Mouse (Mus musculus): Measurements from ENCODE around the gene Rapgef1. TPM values are rescaled to one million over a fixed set of nuclear protein-coding genes. Genes with fewer than 3 reads are reported as not detected.

The Rapgef1 gene
- polyA plus RNA-seq, 1 experiment from 2014 or later, result 17.3 TPM

DNA sequence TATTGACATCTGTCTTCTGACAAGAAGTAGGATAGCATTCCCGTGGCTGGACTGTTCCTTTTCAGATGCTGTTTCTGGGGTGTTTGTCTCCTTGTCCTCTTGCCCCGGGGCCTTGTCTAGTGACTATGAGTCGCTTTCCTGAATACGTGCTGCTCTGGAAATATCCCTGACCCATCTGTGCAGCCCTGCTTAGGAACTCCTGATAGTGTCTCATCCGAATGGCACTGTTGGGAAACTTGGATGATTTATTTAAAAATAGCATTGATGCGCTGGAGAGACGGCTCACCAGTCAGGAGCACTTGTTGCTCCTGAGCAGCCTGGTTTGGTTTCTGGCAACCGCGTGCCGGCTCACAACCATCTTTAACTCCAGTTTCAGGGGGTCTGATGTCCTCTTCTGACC is 1.6 kb downstream of the Rapgef1 start:
- Histone ChIP-seq H3K4me2 (ENCODE audit: low read length) (peak overlapping the region; percentile 75), H3K4me1 (ENCODE audit: control insufficient read depth, insufficient read depth, low read length) (peaks cover 13% of the 10 kb centered on the region), H3K9me3 (replicated peaks; ENCODE audit: control insufficient read depth, low read length) (no peaks in the 10 kb centered on the region), H3K4me3 (ENCODE audit: low read depth, low read length) (peak overlapping the region; percentile 73), H3K27me3 (replicated peaks; ENCODE audit: control insufficient read depth, insufficient read depth, low read length) (no peaks in the 10 kb centered on the region), H3K9ac (ENCODE audit: low read length) (peak overlapping the region; percentile 91), H3K27ac (ENCODE audit: low read depth, low read length) (no peak overlapping the region), H3K36me3 (ENCODE audit: control insufficient read depth, insufficient read depth, low read length) (no peaks in the 10 kb centered on the region)
- ATAC-seq (no peak), DNase-seq (ENCODE audit: low spot score) (no peak)
- WGBS, result 83% methylated on average over 10 of the region's 10 CpGs

DNA sequence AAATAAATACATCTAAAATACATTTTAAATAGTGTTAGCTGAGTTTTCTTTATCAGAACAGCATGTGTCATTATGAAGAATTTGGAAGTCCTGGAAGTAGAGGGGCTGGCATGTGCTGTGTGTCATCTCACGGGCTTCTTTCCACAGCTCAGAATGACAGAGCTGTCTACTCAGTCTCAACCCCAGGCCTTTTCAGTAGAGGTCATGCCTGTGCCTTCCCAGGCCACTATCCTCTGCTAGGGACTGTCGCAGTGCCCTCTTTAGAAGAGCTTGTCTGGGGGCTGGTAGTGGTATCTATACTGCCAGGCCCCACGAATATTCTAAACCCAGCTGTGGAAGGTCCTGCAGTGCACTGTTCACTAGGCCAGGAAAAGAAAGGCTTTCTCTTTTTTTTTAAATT is 2.1 kb downstream of the Rapgef1 start:
- no peak for DNase-seq (ENCODE audit: low spot score)
- Histone ChIP-seq H3K36me3 (ENCODE audit: control insufficient read depth, insufficient read depth, low read length) (no peaks in the 10 kb centered on the region), H3K4me1 (ENCODE audit: control insufficient read depth, insufficient read depth, low read length) (peaks cover 13% of the 10 kb centered on the region), H3K9ac (ENCODE audit: low read length) (no peak overlapping the region), H3K4me2 (ENCODE audit: low read length) (peak overlapping the region; percentile 75; the same call in 1 of the 2 replicates), H3K9me3 (replicated peaks; ENCODE audit: control insufficient read depth, low read length) (no peaks in the 10 kb centered on the region), H3K27me3 (replicated peaks; ENCODE audit: control insufficient read depth, insufficient read depth, low read length) (no peaks in the 10 kb centered on the region), H3K4me3 (ENCODE audit: low read depth, low read length) (no peak overlapping the region), H3K27ac (ENCODE audit: low read depth, low read length) (no peak overlapping the region)
- 95% methylated on average over 3 of the region's 3 CpGs for WGBS
- no peak for ATAC-seq

DNA sequence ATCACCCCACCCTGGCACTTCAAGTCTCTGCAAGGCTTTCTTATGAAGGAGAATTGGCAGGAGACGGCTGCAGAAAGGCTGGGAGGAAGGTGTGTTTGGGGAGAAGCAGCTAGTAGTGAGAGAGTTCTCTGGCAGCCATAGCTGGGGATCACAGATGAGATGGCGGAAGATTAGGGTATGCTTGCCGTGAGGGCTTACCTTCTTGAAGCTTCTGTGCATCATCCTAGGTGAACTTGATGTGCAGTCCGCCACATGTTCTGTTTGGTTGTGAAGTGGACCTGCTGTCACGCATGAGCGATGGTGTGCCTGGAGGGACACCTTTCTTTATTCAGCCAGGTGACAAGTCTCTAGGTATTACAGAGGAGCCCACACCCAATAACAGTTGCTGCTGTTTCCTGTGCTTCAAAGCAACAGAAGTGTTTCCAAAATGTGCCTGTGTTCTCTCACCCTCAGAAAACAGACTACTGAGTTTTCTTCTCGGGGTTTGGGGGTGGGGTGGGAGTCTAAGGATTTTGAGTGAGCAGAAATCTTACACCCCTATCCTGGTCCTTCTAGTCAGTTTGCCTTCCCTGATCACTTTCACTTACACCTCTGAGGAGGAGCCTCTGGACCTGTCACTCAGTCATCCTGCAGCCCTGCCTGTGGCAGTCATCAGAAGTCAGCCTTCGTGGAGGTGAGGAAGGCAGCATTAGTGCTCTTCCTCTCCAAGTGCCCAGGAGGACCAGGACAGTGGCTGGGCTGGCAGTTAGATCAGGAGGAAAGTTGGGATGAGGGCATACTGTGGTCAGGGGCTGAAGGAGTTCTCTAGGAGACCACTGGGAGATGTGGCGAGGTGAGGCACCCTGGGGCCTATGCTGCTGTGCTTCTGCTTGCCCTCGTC is 2.8 kb downstream of the Rapgef1 start:
- Histone ChIP-seq H3K27me3 (replicated peaks; ENCODE audit: control insufficient read depth, insufficient read depth, low read length) (no peaks in the 10 kb centered on the region), H3K36me3 (ENCODE audit: control insufficient read depth, insufficient read depth, low read length) (no peaks in the 10 kb centered on the region), H3K4me3 (ENCODE audit: low read depth, low read length) (no peak overlapping the region), H3K9ac (ENCODE audit: low read length) (no peak overlapping the region; the same call in 1 of the 2 replicates), H3K4me1 (ENCODE audit: control insufficient read depth, insufficient read depth, low read length) (peaks cover 13% of the 10 kb centered on the region), H3K27ac (ENCODE audit: low read depth, low read length) (no peak overlapping the region), H3K9me3 (replicated peaks; ENCODE audit: control insufficient read depth, low read length) (no peaks in the 10 kb centered on the region), H3K4me2 (ENCODE audit: low read length) (no peak overlapping the region)
- DNase-seq (ENCODE audit: low spot score), result no peak
- ATAC-seq, result no peak
- WGBS, result 89% methylated on average over 10 of the region's 10 CpGs

DNA sequence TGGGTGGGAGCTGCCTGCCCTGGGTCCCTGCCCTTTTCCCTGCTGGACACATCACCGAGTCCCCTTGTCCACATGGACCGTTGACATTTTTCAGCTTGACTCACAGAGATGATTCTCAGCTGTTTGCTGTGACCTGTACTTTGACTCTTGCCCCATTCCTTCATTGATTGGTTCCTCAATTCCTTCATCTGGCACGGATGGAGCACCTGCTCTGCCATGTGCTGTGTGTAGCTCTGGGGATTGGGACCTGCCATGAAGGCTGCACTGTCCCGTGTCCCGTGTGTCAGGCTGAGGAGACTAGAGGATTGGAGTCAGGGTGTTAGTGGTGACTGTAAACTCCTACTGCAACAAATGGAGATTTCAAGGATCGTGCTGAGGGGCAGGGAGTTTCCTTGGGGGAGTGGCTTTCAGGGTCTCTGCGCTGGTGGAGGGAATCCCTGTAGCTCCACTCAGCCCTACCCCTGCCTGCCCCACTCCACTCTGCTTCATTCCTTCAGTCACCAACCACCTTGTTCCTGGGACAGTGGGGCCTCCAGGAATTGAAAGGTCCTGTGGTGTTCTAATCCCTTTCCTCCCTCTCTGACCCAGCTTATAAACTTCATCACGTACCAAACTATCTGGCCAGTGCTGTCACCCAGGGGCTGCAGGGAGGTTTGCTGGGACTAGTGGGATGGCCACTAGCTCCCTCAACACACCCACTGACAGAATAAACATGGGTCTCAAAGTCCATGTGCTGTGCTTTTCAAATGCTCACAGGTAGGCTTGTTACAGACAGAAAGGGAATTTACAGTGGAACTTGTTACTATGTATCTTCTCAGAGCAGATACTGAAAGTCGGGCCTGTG is 3.9 kb downstream of the Rapgef1 start:
- Histone ChIP-seq H3K4me3 (ENCODE audit: low read depth, low read length) (no peak overlapping the region), H3K36me3 (ENCODE audit: control insufficient read depth, insufficient read depth, low read length) (no peaks in the 10 kb centered on the region), H3K27ac (ENCODE audit: low read depth, low read length) (no peak overlapping the region), H3K4me2 (ENCODE audit: low read length) (no peak overlapping the region), H3K9me3 (replicated peaks; ENCODE audit: control insufficient read depth, low read length) (no peaks in the 10 kb centered on the region), H3K27me3 (replicated peaks; ENCODE audit: control insufficient read depth, insufficient read depth, low read length) (no peaks in the 10 kb centered on the region), H3K4me1 (ENCODE audit: control insufficient read depth, insufficient read depth, low read length) (peaks cover 13% of the 10 kb centered on the region), H3K9ac (ENCODE audit: low read length) (no peak overlapping the region)
- 85% methylated on average over 9 of the region's 9 CpGs for WGBS
- DNase-seq (ENCODE audit: low spot score) (no peak), ATAC-seq (no peak)

DNA sequence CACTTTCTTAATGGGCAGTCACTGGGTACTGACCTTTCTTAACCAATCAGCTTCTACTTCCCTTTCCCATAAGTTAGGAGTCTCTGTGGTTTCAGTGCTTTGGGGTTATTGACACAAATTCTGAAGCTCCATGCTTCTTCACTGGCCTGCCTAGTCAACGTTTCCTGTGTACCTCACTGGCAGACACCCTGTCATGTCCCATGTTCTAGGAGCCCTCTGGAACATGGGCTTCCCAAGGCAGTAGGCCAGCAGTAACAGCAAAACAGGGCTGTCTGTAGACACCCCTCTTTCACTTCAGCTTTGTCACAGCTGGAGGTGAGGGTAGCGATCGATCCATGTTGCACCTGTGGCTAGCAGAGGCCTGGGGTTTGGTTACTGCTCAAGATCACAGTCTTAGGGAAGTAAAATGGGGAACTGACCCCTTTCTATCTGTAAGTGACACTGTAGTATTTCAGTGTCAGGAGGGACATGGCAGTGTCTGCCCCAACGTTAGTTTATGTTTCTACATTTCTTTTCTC is 4.6 kb downstream of the Rapgef1 start:
- 84% methylated on average over 4 of the region's 4 CpGs for WGBS
- DNase-seq (ENCODE audit: low spot score) (no peak), ATAC-seq (no peak)
- Histone ChIP-seq H3K4me3 (ENCODE audit: low read depth, low read length) (no peak overlapping the region), H3K27ac (ENCODE audit: low read depth, low read length) (no peak overlapping the region), H3K9ac (ENCODE audit: low read length) (no peak overlapping the region), H3K9me3 (replicated peaks; ENCODE audit: control insufficient read depth, low read length) (no peaks in the 10 kb centered on the region), H3K36me3 (ENCODE audit: control insufficient read depth, insufficient read depth, low read length) (no peaks in the 10 kb centered on the region), H3K4me2 (ENCODE audit: low read length) (no peak overlapping the region), H3K4me1 (ENCODE audit: control insufficient read depth, insufficient read depth, low read length) (peaks cover 13% of the 10 kb centered on the region), H3K27me3 (replicated peaks; ENCODE audit: control insufficient read depth, insufficient read depth, low read length) (no peaks in the 10 kb centered on the region)

DNA sequence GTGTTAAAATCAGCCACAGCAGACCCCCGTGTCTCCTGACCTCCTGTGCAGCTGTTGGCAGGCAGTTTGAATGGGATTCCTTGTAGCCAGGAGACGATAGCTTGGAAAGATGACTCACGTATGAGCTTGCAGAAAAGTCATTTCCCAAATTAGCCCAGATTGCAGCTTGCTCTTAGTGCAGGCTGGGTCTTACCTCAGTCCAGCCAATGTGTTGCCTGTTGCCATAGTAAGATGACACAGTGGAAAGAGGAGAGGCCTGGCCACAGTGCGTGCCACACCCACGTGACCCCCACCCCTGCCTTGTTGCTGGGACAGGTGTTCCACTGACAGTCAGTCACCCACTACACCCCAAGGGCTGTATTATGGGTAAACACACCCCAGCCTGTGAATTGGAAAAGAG is 5.2 kb downstream of the Rapgef1 start:
- no peaks in the 10 kb centered on the region for H3K27me3 ChIP-seq (replicated peaks; ENCODE audit: control insufficient read depth, insufficient read depth, low read length)
- 82% methylated on average over 5 of the region's 5 CpGs for WGBS
- H3K9me3 ChIP-seq (replicated peaks; ENCODE audit: control insufficient read depth, low read length), result no peaks in the 10 kb centered on the region
- H3K27ac ChIP-seq (ENCODE audit: low read depth, low read length), result no peak overlapping the region
- H3K4me1 ChIP-seq (ENCODE audit: control insufficient read depth, insufficient read depth, low read length), result peaks cover 13% of the 10 kb centered on the region
- H3K4me3 ChIP-seq (ENCODE audit: low read depth, low read length), result no peak overlapping the region
- DNase-seq (ENCODE audit: low spot score), result no peak
- H3K36me3 ChIP-seq (ENCODE audit: control insufficient read depth, insufficient read depth, low read length), result no peaks in the 10 kb centered on the region
- no peak overlapping the region for H3K9ac ChIP-seq (ENCODE audit: low read length)
- no peak for ATAC-seq
- no peak overlapping the region for H3K4me2 ChIP-seq (ENCODE audit: low read length)

DNA sequence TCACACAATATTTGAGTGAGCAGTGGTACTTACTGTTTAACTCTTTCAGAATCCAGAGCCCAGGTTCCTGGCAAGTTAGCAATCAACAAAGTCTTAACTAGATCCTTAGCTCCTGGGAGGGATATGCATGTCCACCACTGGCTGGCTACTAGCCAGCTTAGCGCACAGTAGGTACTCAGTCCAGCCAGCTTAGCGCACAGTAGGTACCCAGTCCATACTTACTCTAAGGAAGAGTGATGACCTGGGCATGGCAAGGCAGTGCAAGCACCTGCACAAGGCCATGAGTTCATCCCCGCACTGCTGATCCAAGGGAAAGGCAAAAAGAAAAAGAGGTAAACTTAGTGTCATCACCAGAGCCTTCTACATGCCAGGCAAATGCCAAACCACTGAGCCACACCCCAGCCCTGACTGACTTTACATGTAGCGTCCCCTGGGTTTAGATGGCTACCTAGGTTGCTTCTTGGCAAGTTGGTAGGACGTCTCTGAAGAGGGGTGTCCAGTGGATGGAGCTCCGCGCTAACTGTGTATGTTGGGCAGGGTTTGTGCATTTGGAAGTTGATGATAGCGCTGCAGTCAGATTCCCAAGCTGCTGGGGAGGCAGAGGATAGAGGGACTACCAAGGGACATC is 6.2 kb downstream of the Rapgef1 start:
- ATAC-seq (no peak), DNase-seq (ENCODE audit: low spot score) (no peak)
- 94% methylated on average over 8 of the region's 8 CpGs for WGBS
- H3K4me2 ChIP-seq (ENCODE audit: low read length), result no peak overlapping the region
- H3K4me3 ChIP-seq (ENCODE audit: low read depth, low read length), result no peak overlapping the region
- no peak overlapping the region for H3K27ac ChIP-seq (ENCODE audit: low read depth, low read length)
- peaks cover 11% of the 10 kb centered on the region for H3K4me1 ChIP-seq (ENCODE audit: control insufficient read depth, insufficient read depth, low read length)
- 0 out of 2 replicates have a peak, but pooled peaks cover 4% of the 10 kb centered on the region for H3K36me3 ChIP-seq (ENCODE audit: control insufficient read depth, insufficient read depth, low read length)
- H3K9ac ChIP-seq (ENCODE audit: low read length), result no peak overlapping the region
- H3K9me3 ChIP-seq (replicated peaks; ENCODE audit: control insufficient read depth, low read length), result no peaks in the 10 kb centered on the region
- H3K27me3 ChIP-seq (replicated peaks; ENCODE audit: control insufficient read depth, insufficient read depth, low read length), result no peaks in the 10 kb centered on the region

DNA sequence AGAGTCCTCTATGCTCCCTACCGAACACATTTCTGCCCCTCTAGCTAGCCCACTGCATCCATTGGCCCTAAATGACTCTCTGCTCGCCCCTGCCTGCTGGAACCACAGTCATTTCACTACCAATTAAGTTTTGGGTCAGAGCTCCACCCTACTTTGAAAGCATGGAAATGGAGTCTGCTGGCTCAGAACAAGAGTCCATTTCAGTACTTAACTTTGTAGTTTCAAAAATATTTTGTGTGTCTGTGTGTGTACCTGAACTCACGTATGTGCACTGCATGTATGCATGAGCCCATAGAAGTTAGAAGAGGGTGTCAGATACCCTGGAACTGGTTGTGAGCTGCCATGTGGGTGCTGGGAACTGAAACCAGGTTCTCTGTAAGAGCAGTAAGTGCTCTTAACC is 7.8 kb downstream of the Rapgef1 start:
- H3K4me1 ChIP-seq (ENCODE audit: control insufficient read depth, insufficient read depth, low read length), result no peaks in the 10 kb centered on the region
- H3K36me3 ChIP-seq (ENCODE audit: control insufficient read depth, insufficient read depth, low read length), result 0 out of 2 replicates have a peak, but pooled peaks cover 4% of the 10 kb centered on the region
- WGBS, result 71% methylated on average over 3 of the region's 3 CpGs
- ATAC-seq (no peak), DNase-seq (ENCODE audit: low spot score) (no peak)
- no peak overlapping the region for H3K9ac ChIP-seq (ENCODE audit: low read length)
- H3K27ac ChIP-seq (ENCODE audit: low read depth, low read length), result no peak overlapping the region
- H3K4me3 ChIP-seq (ENCODE audit: low read depth, low read length), result no peak overlapping the region
- no peaks in the 10 kb centered on the region for H3K9me3 ChIP-seq (replicated peaks; ENCODE audit: control insufficient read depth, low read length)
- no peaks in the 10 kb centered on the region for H3K27me3 ChIP-seq (replicated peaks; ENCODE audit: control insufficient read depth, insufficient read depth, low read length)
- H3K4me2 ChIP-seq (ENCODE audit: low read length), result no peak overlapping the region

All from forebrain, embryonic 14.5 days (tissue).